Mouse (Mus musculus) lung, adult 10 weeks (tissue): ENCODE data around the gene Ski. TPM values are rescaled to one million over a fixed set of nuclear protein-coding genes. Genes with fewer than 3 reads are reported as not detected.

Source experiments
- polyA plus RNA-seq: library from polyadenylated mRNA; stranded (reverse); fragments of 350-450 nt; fragmentation: Illumina TruSeq; extraction: RNeasy Lipid Tissue Mini Kit (QIAGEN cat#74804); gene quantifications from one replicate; pipeline ENCODE4 v1.2.3, GENCODE M21; 2014; ENCODE audit warnings: low read depth, low replicate concordance; ENCODE audit not compliant: insufficient read depth

Gene Ski
- 36.4 TPM for polyA plus RNA-seq

GRCm38 (mm10) chr4:155222552-155222840 lies at the start of gene Ski:
Gene Ski, minus strand, starts transcription at chr4:155222592.

DNA sequence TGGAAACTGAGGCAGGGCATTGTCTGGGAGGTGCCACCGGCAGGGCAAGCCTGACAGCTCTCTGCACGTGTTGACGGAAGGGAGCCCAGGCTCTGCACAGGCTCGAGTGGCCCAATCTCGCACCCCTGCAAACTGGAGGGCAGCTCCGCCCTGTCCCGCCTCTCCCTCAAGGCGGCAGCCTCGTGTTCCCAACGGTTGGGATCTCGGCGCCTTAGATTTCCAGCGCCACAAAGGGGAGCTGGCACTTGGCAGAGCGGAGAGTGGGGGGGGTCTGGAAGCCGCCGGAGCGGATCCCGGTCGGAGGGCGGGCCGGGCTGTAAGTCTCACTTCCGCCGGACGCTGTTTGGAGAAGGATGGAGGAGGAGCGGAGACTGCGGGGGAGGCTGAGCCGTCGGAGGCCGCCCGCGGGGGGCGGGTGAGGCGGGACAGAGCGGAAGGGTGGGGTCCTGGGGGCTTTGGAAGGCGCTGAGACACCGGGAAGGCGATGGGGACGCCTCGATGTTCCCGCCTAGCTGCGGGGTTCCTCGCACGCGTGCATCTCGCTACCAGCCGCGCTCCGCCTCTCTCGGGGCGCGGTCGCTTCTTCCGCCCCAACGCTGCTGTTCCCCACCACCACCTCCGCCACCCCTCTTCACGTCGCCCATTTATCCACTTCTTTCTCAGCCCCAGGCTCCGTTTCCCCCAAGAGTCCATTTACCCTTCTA lies 27.4 kb upstream of the Ski start, which contains the start of gene Faap20:
Faap20 (plus strand) TSS at position 155 of the 704 bp plus-strand sequence.

Other genes with a start within 250 kb of the Ski start
- gene Plch2, start 165.8 kb downstream of the Ski start, polyA plus RNA-seq, result 2.1 TPM
- gene Pex10, start 155.6 kb downstream of the Ski start, polyA plus RNA-seq, result 12.8 TPM
- 130 TPM for gene Rer1, start 136.2 kb downstream of the Ski start, polyA plus RNA-seq
- gene Morn1, start 136.0 kb downstream of the Ski start, polyA plus RNA-seq, result 6.4 TPM
- 38.7 TPM for gene Faap20, start 27.2 kb upstream of the Ski start, polyA plus RNA-seq
- gene Prkcz, start 138.8 kb upstream of the Ski start, polyA plus RNA-seq, result 28.0 TPM
- gene Gabrd, start 175.5 kb upstream of the Ski start, polyA plus RNA-seq, result 0.35 TPM
- 2.1 TPM for gene Cfap74, start 186.6 kb upstream of the Ski start, polyA plus RNA-seq
- gene Tmem52, start 246.5 kb upstream of the Ski start, polyA plus RNA-seq, result 1.1 TPM